ENCODE assay signal across 7 mouse cellular contexts in the genomic region with DNA sequence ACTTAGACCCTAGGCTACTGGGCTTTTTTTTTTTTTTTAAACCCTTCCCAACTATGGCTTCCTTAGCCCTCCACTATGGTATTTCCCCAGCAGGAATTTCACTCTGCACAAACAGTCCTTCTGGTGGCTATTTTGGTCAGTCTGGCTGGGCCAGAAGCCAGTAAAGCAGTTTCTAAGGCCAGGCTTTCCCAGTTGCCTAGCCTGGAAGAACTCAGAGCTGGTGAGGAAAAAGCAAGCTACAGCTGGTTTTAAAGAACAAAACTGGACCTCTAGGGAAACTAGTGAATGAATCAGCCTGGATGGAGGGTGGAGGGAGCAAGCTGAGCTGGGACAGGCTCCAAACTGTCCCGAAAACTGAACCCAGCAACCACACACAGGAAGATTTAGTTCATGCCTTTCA. TPM values are rescaled to one million over a fixed set of nuclear protein-coding genes. Genes with fewer than 3 reads are reported as not detected.
DNase-seq lines count a peak whose midpoint lies in the region; ATAC-seq lines count a peak whose summit lies in the region.

No protein-coding gene starts in this region.

- 0 out of 2 replicates have a peak overlapping the region, but pooled peaks have one; percentile 4 for H3K9ac ChIP-seq in embryonic facial prominence, embryonic 15.5 days
- no peak overlapping the region for H3K9ac ChIP-seq in hindbrain, embryonic 15.5 days
- H3K9ac ChIP-seq in liver, embryonic 11.5 days (ENCODE audit: low read depth, low read length) = peak overlapping the region; percentile 32; the same call in 1 of the 2 replicates
- H3K9ac ChIP-seq in stomach, embryonic 14.5 days (replicated peaks; ENCODE audit: low read depth, low read length) = no peak overlapping the region

- H3K4me1 ChIP-seq in embryonic facial prominence, embryonic 15.5 days = peaks cover 73% of the 10 kb centered on the region
- H3K4me1 ChIP-seq in hindbrain, embryonic 15.5 days (replicated peaks) = peaks cover 36% of the 10 kb centered on the region
- H3K4me1 ChIP-seq in liver, embryonic 11.5 days (replicated peaks; ENCODE audit: control insufficient read depth, insufficient read depth, low read length) = peaks cover 48% of the 10 kb centered on the region
- peaks cover 27% of the 10 kb centered on the region for H3K4me1 ChIP-seq in stomach, embryonic 14.5 days (ENCODE audit: control insufficient read depth, insufficient read depth, low read length)

- ATAC-seq in embryonic facial prominence, embryonic 15.5 days (ENCODE audit: insufficient number of reproducible peaks, low FRiP score, low TSS enrichment, low read depth) = peak; percentile 39; the same call in 1 of the 2 replicates
- no peak for ATAC-seq in hindbrain, embryonic 15.5 days (ENCODE audit: low FRiP score, low read depth)
- ATAC-seq in liver, embryonic 11.5 days (replicated peaks; ENCODE audit: low FRiP score) = no peak
- ATAC-seq in stomach, embryonic 14.5 days (ENCODE audit: insufficient number of reproducible peaks, insufficient read depth, low FRiP score, low read depth) = no peak

- no peak overlapping the region for H3K4me2 ChIP-seq in embryonic facial prominence, embryonic 15.5 days (replicated peaks)
- no peak overlapping the region for H3K4me2 ChIP-seq in hindbrain, embryonic 15.5 days
- H3K4me2 ChIP-seq in liver, embryonic 11.5 days = peak overlapping the region; percentile 65
- H3K4me2 ChIP-seq in stomach, embryonic 14.5 days (replicated peaks; ENCODE audit: low read depth, low read length) = no peak overlapping the region

- no peaks in the 10 kb centered on the region for H3K27me3 ChIP-seq in embryonic facial prominence, embryonic 15.5 days
- H3K27me3 ChIP-seq in hindbrain, embryonic 15.5 days = no peaks in the 10 kb centered on the region
- no peaks in the 10 kb centered on the region for H3K27me3 ChIP-seq in liver, embryonic 11.5 days (replicated peaks; ENCODE audit: control insufficient read depth, insufficient read depth, low read length)
- no peaks in the 10 kb centered on the region for H3K27me3 ChIP-seq in stomach, embryonic 14.5 days (ENCODE audit: control insufficient read depth, insufficient read depth, low read length)

- DNase-seq in urinary bladder, postnatal 14 days (ENCODE audit: low spot score) = peak; percentile 60
- no peak for DNase-seq in urinary bladder, adult 2 months (ENCODE audit: low spot score)
- no peak for DNase-seq in liver, embryonic 11.5 days (ENCODE audit: low spot score)
- DNase-seq in urinary bladder, postnatal 25 days (ENCODE audit: low spot score) = no peak

- H3K27ac ChIP-seq in embryonic facial prominence, embryonic 15.5 days (replicated peaks) = peak overlapping the region; percentile 86
- H3K27ac ChIP-seq in hindbrain, embryonic 15.5 days (replicated peaks) = peak overlapping the region; percentile 53; the same call in 1 of the 2 replicates
- peak overlapping the region; percentile 77 for H3K27ac ChIP-seq in liver, embryonic 11.5 days (ENCODE audit: low read depth, low read length)
- H3K27ac ChIP-seq in stomach, embryonic 14.5 days (ENCODE audit: low read length) = peak overlapping the region; percentile 78

- no peaks in the 10 kb centered on the region for H3K36me3 ChIP-seq in embryonic facial prominence, embryonic 15.5 days
- H3K36me3 ChIP-seq in hindbrain, embryonic 15.5 days = no peaks in the 10 kb centered on the region
- no peaks in the 10 kb centered on the region for H3K36me3 ChIP-seq in liver, embryonic 11.5 days (ENCODE audit: control insufficient read depth, insufficient read depth, low read length)
- no peaks in the 10 kb centered on the region; the same call in 1 of the 2 replicates for H3K36me3 ChIP-seq in stomach, embryonic 14.5 days (ENCODE audit: control insufficient read depth, insufficient read depth, low read length)

- 36% methylated on average over 1 of the region's 1 CpGs for WGBS in embryonic facial prominence, embryonic 15.5 days
- 48% methylated on average over 1 of the region's 1 CpGs for WGBS in hindbrain, embryonic 15.5 days
- WGBS in liver, embryonic 11.5 days = 80% methylated on average over 1 of the region's 1 CpGs
- 48% methylated on average over 1 of the region's 1 CpGs for WGBS in stomach, embryonic 14.5 days

- no peak overlapping the region for H3K4me3 ChIP-seq in embryonic facial prominence, embryonic 15.5 days (replicated peaks)
- H3K4me3 ChIP-seq in hindbrain, embryonic 15.5 days = no peak overlapping the region
- H3K4me3 ChIP-seq in liver, embryonic 11.5 days (ENCODE audit: low read depth, low read length) = no peak overlapping the region
- no peak overlapping the region for H3K4me3 ChIP-seq in stomach, embryonic 14.5 days (ENCODE audit: low read depth, low read length)

- no peaks in the 10 kb centered on the region for H3K9me3 ChIP-seq in embryonic facial prominence, embryonic 15.5 days (replicated peaks)
- no peaks in the 10 kb centered on the region for H3K9me3 ChIP-seq in hindbrain, embryonic 15.5 days
- H3K9me3 ChIP-seq in liver, embryonic 11.5 days (ENCODE audit: control insufficient read depth, low read length) = no peaks in the 10 kb centered on the region
- no peaks in the 10 kb centered on the region for H3K9me3 ChIP-seq in stomach, embryonic 14.5 days (ENCODE audit: control insufficient read depth, low read depth, low read length)

RNA-seq across cellular contexts. Expression of gene Sp2, which starts 13.0 kb away (rescaled TPM):
- polyA plus RNA-seq in urinary bladder, adult 2 months (2012; rRNA removed) = 7.7 and 13.9 TPM in 2 replicates
- 16.8 and 17.9 TPM in 2 replicates for polyA plus RNA-seq in embryonic facial prominence, embryonic 15.5 days (2015; fragmentation: Nextera tagmentation; extraction: Ambion mirVana)
- 16.6 and 18.6 TPM in 2 replicates for polyA plus RNA-seq in hindbrain, embryonic 15.5 days (2015; fragmentation: Nextera tagmentation; extraction: Ambion mirVana)
- polyA plus RNA-seq in liver, embryonic 11.5 days (2014; fragmentation: Nextera tagmentation; extraction: Ambion mirVana) = 18.3 and 18.9 TPM in 2 replicates
- polyA plus RNA-seq in stomach, embryonic 14.5 days (2014; fragmentation: Nextera tagmentation; extraction: Ambion mirVana) = 15.7 and 19.1 TPM in 2 replicates

RNA-seq across cellular contexts. Expression of gene Pnpo, which starts 26.0 kb away (rescaled TPM):
- 22.4 and 25.5 TPM in 2 replicates for polyA plus RNA-seq in urinary bladder, adult 2 months (2012; rRNA removed)
- 28.2 and 30.5 TPM in 2 replicates for polyA plus RNA-seq in embryonic facial prominence, embryonic 15.5 days (2015; fragmentation: Nextera tagmentation; extraction: Ambion mirVana)
- polyA plus RNA-seq in hindbrain, embryonic 15.5 days (2015; fragmentation: Nextera tagmentation; extraction: Ambion mirVana) = 30.4 and 32.5 TPM in 2 replicates
- polyA plus RNA-seq in liver, embryonic 11.5 days (2014; fragmentation: Nextera tagmentation; extraction: Ambion mirVana) = 206 and 226 TPM in 2 replicates
- 25.2 and 26.5 TPM in 2 replicates for polyA plus RNA-seq in stomach, embryonic 14.5 days (2014; fragmentation: Nextera tagmentation; extraction: Ambion mirVana)

RNA-seq across cellular contexts. Expression of gene Prr15l, which starts 41.8 kb away (rescaled TPM):
- 7.6 and 8.9 TPM in 2 replicates for polyA plus RNA-seq in urinary bladder, adult 2 months (2012; rRNA removed)
- 5.6 and 6.1 TPM in 2 replicates for polyA plus RNA-seq in embryonic facial prominence, embryonic 15.5 days (2015; fragmentation: Nextera tagmentation; extraction: Ambion mirVana)
- 0.35 and 0.41 TPM in 2 replicates for polyA plus RNA-seq in hindbrain, embryonic 15.5 days (2015; fragmentation: Nextera tagmentation; extraction: Ambion mirVana)
- 1.8 and 2.2 TPM in 2 replicates for polyA plus RNA-seq in liver, embryonic 11.5 days (2014; fragmentation: Nextera tagmentation; extraction: Ambion mirVana)
- polyA plus RNA-seq in stomach, embryonic 14.5 days (2014; fragmentation: Nextera tagmentation; extraction: Ambion mirVana) = 46.8 and 48.7 TPM in 2 replicates

RNA-seq across cellular contexts. Expression of gene Sp6, which starts 43.4 kb away (rescaled TPM):
- 6.7 and 7.6 TPM in 2 replicates for polyA plus RNA-seq in urinary bladder, adult 2 months (2012; rRNA removed)
- 18.5 and 26.7 TPM in 2 replicates for polyA plus RNA-seq in embryonic facial prominence, embryonic 15.5 days (2015; fragmentation: Nextera tagmentation; extraction: Ambion mirVana)
- 0.43 and 0.62 TPM in 2 replicates for polyA plus RNA-seq in hindbrain, embryonic 15.5 days (2015; fragmentation: Nextera tagmentation; extraction: Ambion mirVana)
- 0.17 TPM in 1 of 2 replicates, not detected in the other for polyA plus RNA-seq in liver, embryonic 11.5 days (2014; fragmentation: Nextera tagmentation; extraction: Ambion mirVana)
- polyA plus RNA-seq in stomach, embryonic 14.5 days (2014; fragmentation: Nextera tagmentation; extraction: Ambion mirVana) = 0.15 and 0.42 TPM in 2 replicates

RNA-seq across cellular contexts. Expression of gene Cdk5rap3, which starts 53.5 kb away (rescaled TPM):
- 46.5 and 47.5 TPM in 2 replicates for polyA plus RNA-seq in urinary bladder, adult 2 months (2012; rRNA removed)
- 77.7 and 82.3 TPM in 2 replicates for polyA plus RNA-seq in embryonic facial prominence, embryonic 15.5 days (2015; fragmentation: Nextera tagmentation; extraction: Ambion mirVana)
- 81.6 and 82.8 TPM in 2 replicates for polyA plus RNA-seq in hindbrain, embryonic 15.5 days (2015; fragmentation: Nextera tagmentation; extraction: Ambion mirVana)
- 69.6 and 71.3 TPM in 2 replicates for polyA plus RNA-seq in liver, embryonic 11.5 days (2014; fragmentation: Nextera tagmentation; extraction: Ambion mirVana)
- 65.2 and 68.7 TPM in 2 replicates for polyA plus RNA-seq in stomach, embryonic 14.5 days (2014; fragmentation: Nextera tagmentation; extraction: Ambion mirVana)

Comparison
In these comparisons a context has a peak if more than half of its experiments do, and no peak if none do; other contexts are left out.
1. H3K9ac ChIP-seq: peak in embryonic facial prominence, embryonic 15.5 days (single experiment) and liver, embryonic 11.5 days (single experiment); none in hindbrain, embryonic 15.5 days (single experiment) and stomach, embryonic 14.5 days (single experiment).
2. Peak in every context shown above with its lines, with median percentiles within 50 percentile points of each other: H3K27ac ChIP-seq.